Mouse (Mus musculus): ENCODE measurements around the gene Fan1. TPM values are rescaled to one million over a fixed set of nuclear protein-coding genes. Genes with fewer than 3 reads are reported as not detected.

Gene Fan1
- polyA plus RNA-seq, 1 experiment: 1.6 TPM

GRCm38 (mm10) chr7:64354206-64354605 lies 19.7 kb downstream of the Fan1 start:
- Histone ChIP-seq H3K27me3 (ENCODE audit: control insufficient read depth, insufficient read depth, insufficient read length) (no peaks in the 10 kb centered on the region), H3K36me3 (ENCODE audit: control insufficient read depth, insufficient read depth) (peaks cover 3% of the 10 kb centered on the region), H3ac (ENCODE audit: control insufficient read depth, insufficient read length, low read depth) (no peak overlapping the region), H3K79me2 (ENCODE audit: control insufficient read depth, insufficient read depth) (no peaks in the 10 kb centered on the region), H3K4me3 (ENCODE audit: insufficient read depth, poor library complexity, severe bottlenecking) (no peak overlapping the region), H3K79me3 (ENCODE audit: low read depth) (no peaks in the 10 kb centered on the region)
- no peak for TF ChIP-seq MYOD1 (IDR thresholded peaks at IDR 0.05; ENCODE audit: control insufficient read depth, insufficient read length, low read depth)

GRCm38 (mm10) chr7:64351087-64351486 lies 22.8 kb downstream of the Fan1 start:
- Histone ChIP-seq H3K79me2 (ENCODE audit: control insufficient read depth, insufficient read depth) (no peaks in the 10 kb centered on the region), H3K27me3 (ENCODE audit: control insufficient read depth, insufficient read depth, insufficient read length) (no peaks in the 10 kb centered on the region), H3ac (ENCODE audit: control insufficient read depth, insufficient read length, low read depth) (no peak overlapping the region), H3K36me3 (ENCODE audit: control insufficient read depth, insufficient read depth) (peaks cover 3% of the 10 kb centered on the region), H3K79me3 (ENCODE audit: low read depth) (no peaks in the 10 kb centered on the region), H3K4me3 (ENCODE audit: insufficient read depth, poor library complexity, severe bottlenecking) (no peak overlapping the region)
- no peak for TF ChIP-seq CTCF (IDR thresholded peaks at IDR 0.05; ENCODE audit: control insufficient read depth, insufficient read depth, insufficient read length)
- no peak for TF ChIP-seq MYOG (IDR thresholded peaks at IDR 0.05; ENCODE audit: control insufficient read depth, extremely low read depth, insufficient read length)

GRCm38 (mm10) chr7:64349147-64349861 lies 24.6 kb downstream of the Fan1 start:
- H3ac ChIP-seq (ENCODE audit: control insufficient read depth, insufficient read length, low read depth): no peak overlapping the region
- H3K4me3 ChIP-seq (ENCODE audit: insufficient read depth, poor library complexity, severe bottlenecking): no peak overlapping the region
- TF ChIP-seq USF1 (IDR thresholded peaks at IDR 0.05; ENCODE audit: low read depth) (no peak), MYOG (IDR thresholded peaks at IDR 0.05; ENCODE audit: control insufficient read depth, extremely low read depth, insufficient read length) (no peak), CEBPB (IDR thresholded peaks at IDR 0.05; ENCODE audit: low read depth) (no peak), MYOD1 (IDR thresholded peaks at IDR 0.05; ENCODE audit: control insufficient read depth, insufficient read length, low read depth) (no peak), CTCF (IDR thresholded peaks at IDR 0.05; ENCODE audit: control insufficient read depth, insufficient read depth, insufficient read length) (no peak), MAX (IDR thresholded peaks at IDR 0.05) (no peak)
- H3K27me3 ChIP-seq (ENCODE audit: control insufficient read depth, insufficient read depth, insufficient read length): no peaks in the 10 kb centered on the region
- peaks cover 3% of the 10 kb centered on the region for H3K36me3 ChIP-seq (ENCODE audit: control insufficient read depth, insufficient read depth)
- no peaks in the 10 kb centered on the region for H3K79me3 ChIP-seq (ENCODE audit: low read depth)
- H3K79me2 ChIP-seq (ENCODE audit: control insufficient read depth, insufficient read depth): no peaks in the 10 kb centered on the region

GRCm38 (mm10) chr7:64347813-64348212 lies 26.1 kb downstream of the Fan1 start:
- Histone ChIP-seq H3K27me3 (ENCODE audit: control insufficient read depth, insufficient read depth, insufficient read length) (no peaks in the 10 kb centered on the region), H3K36me3 (ENCODE audit: control insufficient read depth, insufficient read depth) (peaks cover 3% of the 10 kb centered on the region), H3K4me3 (ENCODE audit: insufficient read depth, poor library complexity, severe bottlenecking) (no peak overlapping the region), H3K79me3 (ENCODE audit: low read depth) (no peaks in the 10 kb centered on the region), H3ac (ENCODE audit: control insufficient read depth, insufficient read length, low read depth) (no peak overlapping the region), H3K79me2 (ENCODE audit: control insufficient read depth, insufficient read depth) (no peaks in the 10 kb centered on the region)
- TF ChIP-seq USF1 (IDR thresholded peaks at IDR 0.05; ENCODE audit: low read depth) (no peak), CTCF (IDR thresholded peaks at IDR 0.05; ENCODE audit: control insufficient read depth, insufficient read depth, insufficient read length) (no peak), CEBPB (IDR thresholded peaks at IDR 0.05; ENCODE audit: low read depth) (no peak), FOSL1 (IDR thresholded peaks at IDR 0.05; ENCODE audit: insufficient read depth, low read length, poor library complexity, severe bottlenecking) (no peak), MYOD1 (IDR thresholded peaks at IDR 0.05; ENCODE audit: control insufficient read depth, insufficient read length, low read depth) (no peak), MAX (IDR thresholded peaks at IDR 0.05) (no peak), MYOG (IDR thresholded peaks at IDR 0.05; ENCODE audit: control insufficient read depth, extremely low read depth, insufficient read length) (no peak)

GRCm38 (mm10) chr7:64332686-64333085 lies 41.2 kb downstream of the Fan1 start:
- Histone ChIP-seq H3ac (ENCODE audit: control insufficient read depth, insufficient read length, low read depth) (no peak overlapping the region), H3K4me3 (ENCODE audit: insufficient read depth, poor library complexity, severe bottlenecking) (no peak overlapping the region), H3K27me3 (ENCODE audit: control insufficient read depth, insufficient read depth, insufficient read length) (no peaks in the 10 kb centered on the region), H3K36me3 (ENCODE audit: control insufficient read depth, insufficient read depth) (peaks cover 52% of the 10 kb centered on the region), H3K79me2 (ENCODE audit: control insufficient read depth, insufficient read depth) (no peaks in the 10 kb centered on the region), H3K79me3 (ENCODE audit: low read depth) (no peaks in the 10 kb centered on the region)
- no peak for TF ChIP-seq CEBPB (IDR thresholded peaks at IDR 0.05; ENCODE audit: low read depth)
- no peak for TF ChIP-seq MYOG (IDR thresholded peaks at IDR 0.05; ENCODE audit: control insufficient read depth, extremely low read depth, insufficient read length)
- no peak for TF ChIP-seq FOSL1 (IDR thresholded peaks at IDR 0.05; ENCODE audit: insufficient read depth, low read length, poor library complexity, severe bottlenecking)
- no peak for TF ChIP-seq MYOD1 (IDR thresholded peaks at IDR 0.05; ENCODE audit: control insufficient read depth, insufficient read length, low read depth)
- no peak for TF ChIP-seq CTCF (IDR thresholded peaks at IDR 0.05; ENCODE audit: control insufficient read depth, insufficient read depth, insufficient read length)
- TF ChIP-seq USF1 (IDR thresholded peaks at IDR 0.05; ENCODE audit: low read depth): no peak
- TF ChIP-seq MAX (IDR thresholded peaks at IDR 0.05): no peak

- Histone ChIP-seq H3K36me3 (ENCODE audit: control insufficient read depth, insufficient read depth) (peaks cover 47% of the 10 kb centered on the region), H3K4me3 (ENCODE audit: insufficient read depth, poor library complexity, severe bottlenecking) (no peak overlapping the region), H3K27me3 (ENCODE audit: control insufficient read depth, insufficient read depth, insufficient read length) (no peaks in the 10 kb centered on the region), H3K79me3 (ENCODE audit: low read depth) (no peaks in the 10 kb centered on the region), H3K79me2 (ENCODE audit: control insufficient read depth, insufficient read depth) (no peaks in the 10 kb centered on the region), H3ac (ENCODE audit: control insufficient read depth, insufficient read length, low read depth) (no peak overlapping the region)
- TF ChIP-seq MYOD1 (IDR thresholded peaks at IDR 0.05; ENCODE audit: control insufficient read depth, insufficient read length, low read depth) (no peak), FOSL1 (IDR thresholded peaks at IDR 0.05; ENCODE audit: insufficient read depth, low read length, poor library complexity, severe bottlenecking) (no peak), CTCF (IDR thresholded peaks at IDR 0.05; ENCODE audit: control insufficient read depth, insufficient read depth, insufficient read length) (no peak), USF1 (IDR thresholded peaks at IDR 0.05; ENCODE audit: low read depth) (no peak), CEBPB (IDR thresholded peaks at IDR 0.05; ENCODE audit: low read depth) (no peak)
These were observed 42.6 kb downstream of the Fan1 start for GRCm38 (mm10) chr7:64331309-64331708.

Data from C2C12 (cell line).